8 mouse cellular contexts compared by ENCODE assay signal in the genomic region with DNA sequence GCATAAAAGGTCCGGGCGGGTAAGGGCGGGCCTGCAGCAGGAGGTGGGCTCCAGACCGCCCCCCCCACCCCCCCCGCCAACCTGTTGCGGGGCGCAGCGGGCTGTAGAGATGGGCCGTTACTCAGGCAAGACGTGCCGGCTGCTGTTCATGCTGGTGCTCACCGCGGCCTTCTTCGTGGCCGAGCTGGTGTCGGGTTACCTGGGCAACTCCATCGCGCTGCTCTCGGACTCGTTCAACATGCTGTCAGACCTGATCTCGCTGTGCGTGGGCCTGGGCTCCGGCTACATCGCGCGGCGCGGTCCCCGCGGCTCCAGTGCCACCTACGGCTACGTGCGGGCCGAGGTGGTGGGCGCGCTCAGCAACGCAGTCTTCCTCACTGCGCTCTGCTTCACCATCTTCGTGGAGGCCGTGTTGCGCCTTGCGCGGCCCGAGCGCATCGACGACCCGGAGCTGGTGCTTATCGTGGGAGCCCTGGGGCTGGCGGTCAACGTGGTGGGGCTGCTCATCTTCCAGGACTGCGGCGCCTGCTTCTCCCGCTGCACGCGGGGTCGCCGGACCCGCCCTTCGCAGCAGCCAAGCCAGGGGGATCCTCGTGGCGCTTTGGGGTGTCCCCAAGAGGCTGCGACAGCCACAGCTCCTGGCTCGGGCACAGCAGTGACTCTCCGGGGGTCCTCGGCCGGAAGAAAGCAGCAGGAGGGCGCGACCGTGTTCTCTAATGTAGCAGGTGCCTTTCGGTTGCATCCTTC. TPM values are rescaled to one million over a fixed set of nuclear protein-coding genes. Genes with fewer than 3 reads are reported as not detected.
A peak's percentile ranks its signal among the peaks of the same experiment; 100 is the strongest.
DNase-seq lines count a peak whose midpoint lies in the region; ATAC-seq lines count a peak whose summit lies in the region.

No protein-coding gene starts in this region.

- peak overlapping the region; percentile 95 for H3K4me2 ChIP-seq in forebrain, embryonic 13.5 days
- H3K4me2 ChIP-seq in intestine, embryonic 16.5 days (ENCODE audit: low read depth, low read length): peak overlapping the region; percentile 95
- peak overlapping the region; percentile 72 for H3K4me2 ChIP-seq in liver, embryonic 12.5 days

- H3K9ac ChIP-seq in forebrain, embryonic 13.5 days: peak overlapping the region; percentile 88
- H3K9ac ChIP-seq in intestine, embryonic 16.5 days (ENCODE audit: low read depth, low read length): peak overlapping the region; percentile 63
- peak overlapping the region; percentile 96 for H3K9ac ChIP-seq in liver, embryonic 12.5 days

- H3K36me3 ChIP-seq in forebrain, embryonic 13.5 days (ENCODE audit: poor library complexity, severe bottlenecking): no peaks in the 10 kb centered on the region
- H3K36me3 ChIP-seq in intestine, embryonic 16.5 days (ENCODE audit: control insufficient read depth, insufficient read depth, low read length): no peaks in the 10 kb centered on the region
- H3K36me3 ChIP-seq in liver, embryonic 12.5 days: peaks cover 39% of the 10 kb centered on the region

- H3K4me1 ChIP-seq in forebrain, embryonic 13.5 days: peaks cover 10% of the 10 kb centered on the region
- peaks cover 15% of the 10 kb centered on the region for H3K4me1 ChIP-seq in intestine, embryonic 16.5 days (ENCODE audit: control insufficient read depth, insufficient read depth, low read length)
- H3K4me1 ChIP-seq in liver, embryonic 12.5 days: peaks cover 91% of the 10 kb centered on the region

- H3K9me3 ChIP-seq in forebrain, embryonic 13.5 days (replicated peaks): no peaks in the 10 kb centered on the region
- H3K9me3 ChIP-seq in intestine, embryonic 16.5 days (ENCODE audit: control insufficient read depth, low read length): no peaks in the 10 kb centered on the region
- no peaks in the 10 kb centered on the region; the same call in 1 of the 2 replicates for H3K9me3 ChIP-seq in liver, embryonic 12.5 days (replicated peaks)

- peak; percentile 84 for ATAC-seq in forebrain, embryonic 13.5 days
- peak; percentile 4; the same call in 1 of the 2 replicates for ATAC-seq in intestine, embryonic 16.5 days
- ATAC-seq in liver, embryonic 12.5 days: peak; percentile 1; the same call in 1 of the 2 replicates

- DNase-seq in ovary, postnatal 36 days (ENCODE audit: low spot score): peak; percentile 15
- no peak for DNase-seq in ovary, postnatal 10 days (ENCODE audit: low spot score)
- DNase-seq in cerebellum, adult 9-10 months: peak; percentile 29
- peak; percentile 32 to 36 for DNase-seq in right cerebral cortex, postnatal 36 days (ENCODE audit: low spot score in 2 of 2)
- no peak for DNase-seq in ovary, adult 18-20 months (ENCODE audit: low spot score)

- WGBS in forebrain, embryonic 13.5 days: under 1% methylated on average over 69 of the region's 71 CpGs
- under 1% methylated on average over 70 of the region's 71 CpGs for WGBS in intestine, embryonic 16.5 days
- under 1% methylated on average over 71 of the region's 71 CpGs for WGBS in liver, embryonic 12.5 days (ENCODE audit: insufficient replicate concordance)

- peak overlapping the region; percentile 63 for H3K27ac ChIP-seq in forebrain, embryonic 13.5 days
- peak overlapping the region; percentile 57 for H3K27ac ChIP-seq in intestine, embryonic 16.5 days (ENCODE audit: low read length)
- H3K27ac ChIP-seq in liver, embryonic 12.5 days: peak overlapping the region; percentile 98

- peak overlapping the region; percentile 66 for H3K4me3 ChIP-seq in forebrain, embryonic 13.5 days
- peak overlapping the region; percentile 51 for H3K4me3 ChIP-seq in intestine, embryonic 16.5 days (ENCODE audit: low read length)
- peak overlapping the region; percentile 88 for H3K4me3 ChIP-seq in liver, embryonic 12.5 days

- peaks cover 18% of the 10 kb centered on the region; the same call in 1 of the 2 replicates for H3K27me3 ChIP-seq in forebrain, embryonic 13.5 days
- peaks cover 20% of the 10 kb centered on the region for H3K27me3 ChIP-seq in intestine, embryonic 16.5 days (replicated peaks; ENCODE audit: control insufficient read depth, insufficient read depth, low read length)
- peaks cover 26% of the 10 kb centered on the region for H3K27me3 ChIP-seq in liver, embryonic 12.5 days (replicated peaks)

RNA-seq across cellular contexts. Expression of a gene that starts 0.5 kb away (rescaled TPM):
- 8.2 and 10.5 TPM in 2 replicates for polyA plus RNA-seq in forebrain, embryonic 13.5 days (2015; fragmentation: Nextera tagmentation; extraction: Ambion mirVana)
- polyA plus RNA-seq in intestine, embryonic 16.5 days (2015; fragmentation: Nextera tagmentation; extraction: Ambion mirVana): 3.0 and 3.7 TPM in 2 replicates
- polyA plus RNA-seq in liver, embryonic 12.5 days (2016; fragmentation: Nextera tagmentation; extraction: Ambion mirVana): 17.6 and 18.5 TPM in 2 replicates

Comparison
In these comparisons a context has a peak if more than half of its experiments do, and no peak if none do; other contexts are left out.
1. DNase-seq: peak in ovary, postnatal 36 days (single experiment), cerebellum, adult 9-10 months (single experiment) and right cerebral cortex, postnatal 36 days (2 of 2); none in ovary, postnatal 10 days (single experiment) and ovary, adult 18-20 months (single experiment).
2. ATAC-seq: peak in every context shown above with its lines; median percentile 84 in forebrain, embryonic 13.5 days; 4 in intestine, embryonic 16.5 days; 1 in liver, embryonic 12.5 days.
3. Peak in every context shown above with its lines, with median percentiles within 50 percentile points of each other: H3K27ac ChIP-seq, H3K4me2 ChIP-seq, H3K4me3 ChIP-seq and H3K9ac ChIP-seq.